In genomic region chr11:12749245-12749644, GRCm38 (mm10) we compare ENCODE assay signal across 16 mouse cellular contexts.
DNase-seq lines count a peak whose midpoint lies in the region; ATAC-seq lines count a peak whose summit lies in the region.
"Had no signal": no experiment of that assay in that cellular context is flagged by ENCODE, and none has a peak within 500 bp of the region (broad histone marks: within the 10 kb centered on the region; RNA-seq: fewer than 3 reads in every experiment).

No protein-coding gene starts in this region.

- peak; percentile 31 to 66 for DNase-seq in frontal cortex, adult 2 months (ENCODE audit: extremely low spot score in 1 of 2, low spot score in 1 of 2)
- no peak for DNase-seq in frontal cortex, postnatal 10 days (ENCODE audit: low spot score in 2 of 2)
- peak; percentile 63 for DNase-seq in right cerebral cortex, adult 18-20 months
- DNase-seq in right cerebral cortex, postnatal 14 days: no peak
- DNase-seq in left cerebral cortex, postnatal 14 days (ENCODE audit: low spot score in 2 of 2): peak; percentile 10 to 20
- DNase-seq in telencephalon, adult 2 months (ENCODE audit: low read depth, low spot score): peak; percentile 65
- DNase-seq in heart, postnatal 14 days: no peak
- DNase-seq: adrenal gland, adult 2 months; adrenal gland, postnatal 25 days; cerebellum, adult 2 months; cerebellum, postnatal 14 days; gastrocnemius, postnatal 14 days; heart, adult 2 months had no signal

- intact Hi-C loops in left cerebral cortex, postnatal 14 days (cut with DNase I): no loop called here
- intact Hi-C loops in heart, postnatal 14 days (cut with DNase I): no loop called here

- no peak for ATAC-seq in erythroblast, adult 5-6 weeks (replicated peaks; ENCODE audit: low FRiP score, poor library complexity, severe bottlenecking)
- ATAC-seq: forebrain, embryonic 16.5 days; Patski had no signal

Comparison
In these comparisons a context has a peak if more than half of its experiments do, and no peak if none do; other contexts are left out.
1. DNase-seq: peak in frontal cortex, adult 2 months (2 of 2), right cerebral cortex, adult 18-20 months (single experiment), left cerebral cortex, postnatal 14 days (2 of 2) and telencephalon, adult 2 months (single experiment); none in frontal cortex, postnatal 10 days (0 of 2), right cerebral cortex, postnatal 14 days (single experiment) and heart, postnatal 14 days (0 of 2).